Mouse (Mus musculus) liver, embryonic 14.5 days (tissue): Measurements from ENCODE around the gene Kdm4a. TPM values are rescaled to one million over a fixed set of nuclear protein-coding genes. Genes with fewer than 3 reads are reported as not detected.

Experiments used
- ATAC-seq: fragments of 200-750 bp; cut with Nextera tagmentation; 2 replicates; pipeline ENCODE4 v1.8.0; 2017; ENCODE audit warnings: moderate number of reproducible peaks, mild to moderate bottlenecking, moderate library complexity; ENCODE audit not compliant: insufficient read depth
- DNase-seq, 3 experiments: peaks; one replicate each; pipeline ENCODE4 v3.0.0-alpha.2; 2012 to 2013; ENCODE audit warnings: low read depth in 3 of 3, low spot score in 3 of 3
- H3K27ac ChIP-seq: fragments of 300-500 bp; sonication (generic); 2 replicates; pipeline ENCODE4 v1.5.1; 2014; ENCODE audit warnings: moderate library complexity, mild to moderate bottlenecking, control low read depth, inconsistent platforms
- H3K27me3 ChIP-seq: fragments of 300-500 bp; sonication (generic); 2 replicates; pipeline ENCODE4 v1.6.1; 2014; ENCODE audit warnings: mild to moderate bottlenecking, low read length, moderate library complexity; ENCODE audit not compliant: control insufficient read depth, insufficient read depth
- H3K36me3 ChIP-seq: fragments of 300-500 bp; sonication (generic); replicated peaks from 2 replicates; pipeline ENCODE4 v1.6.1; 2014; ENCODE audit warnings: low read depth; ENCODE audit not compliant: control insufficient read depth, insufficient read depth
- H3K4me1 ChIP-seq, 2 experiments: fragments of 200-500 bp in 1 of 2; fragments of 300-500 bp in 1 of 2; sonication (generic) in 1 of 2; replicated peaks; 2 replicates each; pipeline ENCODE4 v1.6.1; 2012 to 2014; ENCODE audit warnings: antibody characterized with exemption in 1 of 2, inconsistent platforms in 1 of 2, low read length in 1 of 2; ENCODE audit not compliant: control insufficient read depth in 2 of 2, insufficient read depth in 2 of 2
- H3K4me2 ChIP-seq: fragments of 300-500 bp; sonication (generic); 2 replicates; pipeline ENCODE4 v1.6.1; 2014; ENCODE audit warnings: low read depth, mild to moderate bottlenecking, control low read depth, moderate library complexity
- H3K4me3 ChIP-seq, 2 experiments: fragments of 200-500 bp in 1 of 2; fragments of 300-500 bp in 1 of 2; sonication (generic) in 1 of 2; 2 replicates each; pipeline ENCODE4 v1.5.1; 2012 to 2014; ENCODE audit warnings: low read depth in 2 of 2, low read length in 2 of 2, mild to moderate bottlenecking in 2 of 2, control low read depth in 1 of 2, inconsistent platforms in 1 of 2, moderate library complexity in 1 of 2; ENCODE audit not compliant: insufficient read depth in 1 of 2
- H3K9ac ChIP-seq: fragments of 300-500 bp; sonication (generic); replicated peaks from 2 replicates; pipeline ENCODE4 v1.6.1; 2014; ENCODE audit warnings: mild to moderate bottlenecking, control low read depth, moderate library complexity
- H3K9me3 ChIP-seq: fragments of 300-500 bp; sonication (generic); 2 replicates; pipeline ENCODE4 v1.6.1; 2016; ENCODE audit warnings: low read length, mixed read lengths; ENCODE audit not compliant: control insufficient read depth
- CTCF ChIP-seq: IDR thresholded peaks from 2 replicates; pipeline ENCODE4 v1.5.1; 2016; ENCODE audit warnings: antibody characterized with exemption, low read depth, control low read depth
- EP300 ChIP-seq: IDR thresholded peaks from 2 replicates; pipeline ENCODE4 v1.6.1; 2016; ENCODE audit warnings: antibody characterized with exemption, low read depth
- WGBS: fragments of 180-500 bp; shearing (Covaris S2); extraction: QIAGEN DNeasy Blood & Tissue Kit; methylation state at CpG from one replicate; pipeline ENCODE4 v1.1.7; 2014; ENCODE audit not compliant: insufficient replicate concordance; 5-methylcytosine and 5-hydroxymethylcytosine counted together
- polyA plus RNA-seq, 2 experiments: library from polyadenylated mRNA; depleted of rRNA in 1 of 2; stranded (reverse) in 1 of 2; unstranded in 1 of 2; fragments of >200 nt; fragmentation: Nextera tagmentation in 1 of 2; extraction: Ambion mirVana in 1 of 2; gene quantifications; 2 replicates each; pipeline versions ENCODE4 v1.2.1 to v1.2.3; 2012 to 2014

Kdm4a gene
- polyA plus RNA-seq, 2 experiments, result 7.3 to 13.7 TPM

- Histone ChIP-seq H3K4me3 (no peak overlapping the region), H3K27ac (no peak overlapping the region), H3K27me3 (no peaks in the 10 kb centered on the region), H3K4me1 (peaks cover 0 to 3% of the 10 kb centered on the region in 2 experiments; a peak in 2 of 4 replicates), H3K36me3 (peaks cover 55% of the 10 kb centered on the region), H3K9me3 (no peaks in the 10 kb centered on the region), H3K9ac (no peak overlapping the region), H3K4me2 (no peak overlapping the region)
- ATAC-seq (no peak), DNase-seq (no peak)
- 78% methylated on average over 7 of the region's 7 CpGs for WGBS
- TF ChIP-seq EP300 (no peak), CTCF (no peak)
Observed at GRCm38 (mm10) chr4:118143679-118144078, 36.2 kb downstream of the Kdm4a start.

DNA sequence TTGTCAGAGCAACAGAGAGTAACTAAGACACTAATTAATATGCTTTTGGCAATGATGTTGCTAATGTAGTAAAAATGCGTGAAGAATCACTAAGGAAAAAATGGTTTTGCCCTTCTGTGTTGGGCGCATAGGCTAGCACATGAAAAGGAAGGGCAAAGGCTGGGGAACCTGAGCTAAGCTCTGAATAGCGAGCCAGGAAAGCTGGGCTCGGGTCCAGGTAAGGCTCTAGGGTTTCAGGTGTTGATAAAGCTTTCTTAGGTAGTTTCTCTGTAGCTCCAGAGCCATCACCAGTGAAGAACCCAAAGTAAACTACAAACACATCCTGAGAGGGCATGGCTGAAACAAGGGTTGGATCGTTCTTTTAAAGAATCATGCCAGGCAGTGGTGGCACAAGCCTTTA lies 38.3 kb downstream of the Kdm4a start:
- no peaks in the 10 kb centered on the region for H3K27me3 ChIP-seq
- no peak for DNase-seq
- H3K4me3 ChIP-seq, result no peak overlapping the region
- H3K9me3 ChIP-seq, result no peaks in the 10 kb centered on the region
- ATAC-seq, result no peak
- H3K4me1 ChIP-seq, result peaks cover 0 to 3% of the 10 kb centered on the region in 2 experiments; a peak in 1 of 4 replicates
- H3K4me2 ChIP-seq, result no peak overlapping the region
- no peak overlapping the region for H3K9ac ChIP-seq
- no peak overlapping the region for H3K27ac ChIP-seq
- H3K36me3 ChIP-seq, result peaks cover 53% of the 10 kb centered on the region
- TF ChIP-seq CTCF (no peak), EP300 (no peak)
- 80% methylated on average over 5 of the region's 5 CpGs for WGBS

- TF ChIP-seq EP300 (no peak), CTCF (no peak)
- Histone ChIP-seq H3K9me3 (no peaks in the 10 kb centered on the region), H3K27ac (no peak overlapping the region), H3K4me1 (peaks cover 0 to 5% of the 10 kb centered on the region in 2 experiments; a peak in 2 of 4 replicates), H3K4me3 (no peak overlapping the region), H3K36me3 (peaks cover 28% of the 10 kb centered on the region), H3K27me3 (no peaks in the 10 kb centered on the region), H3K4me2 (no peak overlapping the region), H3K9ac (no peak overlapping the region)
- DNase-seq (no peak), ATAC-seq (no peak)
- 88% methylated on average over 5 of the region's 5 CpGs for WGBS
Observed at GRCm38 (mm10) chr4:118138891-118139290, 41.0 kb downstream of the Kdm4a start.

- Histone ChIP-seq H3K4me2 (no peak overlapping the region), H3K36me3 (peaks cover 22% of the 10 kb centered on the region), H3K27ac (no peak overlapping the region), H3K9ac (no peak overlapping the region), H3K9me3 (no peaks in the 10 kb centered on the region), H3K4me3 (no peak overlapping the region), H3K4me1 (peaks cover 0 to 8% of the 10 kb centered on the region in 2 experiments; a peak in 3 of 4 replicates), H3K27me3 (no peaks in the 10 kb centered on the region)
- 82% methylated on average over 16 of the region's 16 CpGs for WGBS
- TF ChIP-seq CTCF, result no peak
- TF ChIP-seq EP300, result no peak
- DNase-seq (no peak), ATAC-seq (no peak)
Observed at GRCm38 (mm10) chr4:118137857-118138256, 42.0 kb downstream of the Kdm4a start.

- Histone ChIP-seq H3K36me3 (peaks cover 17% of the 10 kb centered on the region), H3K4me1 (peaks cover 0 to 8% of the 10 kb centered on the region in 2 experiments; a peak in 3 of 4 replicates), H3K9ac (no peak overlapping the region), H3K4me2 (no peak overlapping the region), H3K4me3 (no peak overlapping the region), H3K9me3 (no peaks in the 10 kb centered on the region), H3K27me3 (no peaks in the 10 kb centered on the region), H3K27ac (no peak overlapping the region)
- WGBS, result 91% methylated on average over 10 of the region's 10 CpGs
- TF ChIP-seq EP300 (no peak), CTCF (no peak)
- DNase-seq (no peak), ATAC-seq (no peak)
Observed at GRCm38 (mm10) chr4:118137311-118137710, 42.5 kb downstream of the Kdm4a start.
